ENCODE assay signal across 8 mouse cellular contexts in the genomic region with DNA sequence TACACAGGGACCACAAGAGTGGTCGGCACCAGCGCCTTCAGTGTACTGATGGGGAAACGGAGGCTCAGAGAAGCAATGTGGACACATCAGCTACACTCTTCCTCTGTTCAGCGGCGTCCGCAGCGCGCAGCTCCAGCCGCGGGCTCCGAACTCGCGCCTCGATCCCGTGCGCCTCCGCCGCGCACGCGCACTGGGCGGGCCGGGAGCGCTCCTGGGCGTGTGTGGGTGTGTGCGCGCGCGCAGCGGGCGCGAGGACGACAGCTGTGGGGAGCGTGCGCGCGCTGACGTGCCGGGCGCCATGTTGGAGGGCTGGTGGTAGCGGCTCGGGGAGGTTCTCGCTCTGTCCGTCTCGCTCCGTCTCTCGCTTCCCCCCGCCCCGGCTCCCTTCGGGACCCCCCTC. TPM values are rescaled to one million over a fixed set of nuclear protein-coding genes. Genes with fewer than 3 reads are reported as not detected.
A peak's percentile ranks its signal among the peaks of the same experiment; 100 is the strongest.
DNase-seq lines count a peak whose midpoint lies in the region; ATAC-seq lines count a peak whose summit lies in the region.

Gene Ppp4r2, plus strand, starts transcription at position 268 of the 400 bp plus-strand sequence.

- intact Hi-C loops in gastrocnemius, postnatal 14 days (cut with DNase I; ENCODE audit: low total_unique reads), result no loop called here
- intact Hi-C loops in left cerebral cortex, postnatal 10 days (cut with DNase I), result loop anchor here (10.0 kb wide), 1 partner anchor 159 kb away; the partner anchor contains the start of gene Shq1

- ATAC-seq in inflammation-experienced regulatory T-cells, adult 6 months, result peak; percentile 86
- ATAC-seq in megakaryocyte-erythroid progenitor cell, adult 5-6 weeks (replicated peaks; ENCODE audit: low FRiP score, low TSS enrichment, poor library complexity, severe bottlenecking), result peak; percentile 86

- peak; percentile 93 for DNase-seq in adipocyte (ENCODE audit: low spot score)
- peak; percentile 94 for DNase-seq in embryo, embryonic 10 days (ENCODE audit: low spot score)
- peak; percentile 92 for DNase-seq in gastrocnemius, postnatal 14 days
- peak; percentile 82 to 95 for DNase-seq in left cerebral cortex, postnatal 10 days (ENCODE audit: extremely low spot score in 1 of 2, low spot score in 2 of 2)
- DNase-seq in right cerebral cortex, postnatal 25 days, result peak; percentile 91
- DNase-seq in urinary bladder, postnatal 4 days (ENCODE audit: low spot score in 2 of 2), result peak; percentile 88 to 90

RNA-seq across cellular contexts. Expression of gene Ppp4r2, which starts in this region (rescaled TPM):
- total RNA-seq in gastrocnemius, postnatal 14 days (2021), result 10 to 100 TPM; 49.5 to 52.7 TPM
- 10 to 100 TPM; 22.8 to 35.4 (median 30.6) TPM for polyA plus RNA-seq in inflammation-experienced regulatory T-cells, adult 6 months (2017; shearing (Covaris generic))
- total RNA-seq in left cerebral cortex, postnatal 10 days (2021), result 10 to 100 TPM; 60.3 to 72.8 TPM
- total RNA-seq in megakaryocyte-erythroid progenitor cell, adult 5-6 weeks (2014; fragmentation: Nextera tagmentation), result 64.5 and 77.5 TPM in 2 replicates
- total RNA-seq in megakaryocyte-erythroid progenitor cell, adult 5-6 weeks (2017), result 105 and 107 TPM in 2 replicates

Comparison
In these comparisons a context has a peak if more than half of its experiments do, and no peak if none do; other contexts are left out.
1. Peak in every context shown above with its lines: DNase-seq and ATAC-seq.